Mouse (Mus musculus) liver, embryonic 14.5 days (tissue): Measurements from ENCODE around the gene Scamp4.
"Not testable (repeated sequence)": the region's sequence is repeated elsewhere in the genome, so short reads cannot be mapped to it uniquely, and the experiment has no call there.

Source experiments
- CTCF ChIP-seq: IDR thresholded peaks from 2 replicates; pipeline ENCODE4 v1.5.1; 2016; ENCODE audit warnings: antibody characterized with exemption, low read depth, control low read depth
- EP300 ChIP-seq: IDR thresholded peaks from 2 replicates; pipeline ENCODE4 v1.6.1; 2016; ENCODE audit warnings: antibody characterized with exemption, low read depth

DNA sequence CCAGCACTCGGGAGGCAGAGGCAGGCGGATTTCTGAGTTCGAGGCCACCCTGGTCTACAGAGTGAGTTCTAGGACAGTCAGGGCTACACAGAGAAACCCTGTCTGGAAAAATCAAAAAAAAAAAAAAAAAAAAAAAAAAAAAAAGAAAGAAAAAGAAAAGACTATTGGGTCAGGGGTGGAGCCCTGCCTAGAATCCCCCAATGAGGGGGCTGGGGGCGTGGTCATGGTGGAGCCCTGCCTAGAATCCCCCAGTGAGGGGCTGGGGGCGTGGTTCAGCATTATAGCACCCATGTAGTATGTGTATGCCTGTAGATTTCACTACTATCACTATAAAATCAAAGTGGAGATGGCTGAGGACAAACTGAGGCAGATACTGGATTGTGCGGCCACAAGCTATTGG, 47.2 kb downstream of the Scamp4 start:
- not testable (repeated sequence) for TF ChIP-seq CTCF, EP300
